Mouse (Mus musculus) hematopoietic stem cell, adult 5-6 weeks (primary cell): ENCODE results near the gene 3830406C13Rik. TPM values are rescaled to one million over a fixed set of nuclear protein-coding genes. Genes with fewer than 3 reads are reported as not detected.
"Not testable (repeated sequence)": the region's sequence is repeated elsewhere in the genome, so short reads cannot be mapped to it uniquely, and the experiment has no call there.

Source experiments
- ATAC-seq, 2 experiments: fragments of 125-278 bp in 1 of 2; replicated peaks in 1 of 2; 2 replicates each; pipeline ENCODE4 v1.8.0; 2016 to 2017; ENCODE audit warnings: inconsistent platforms in 2 of 2, mild to moderate bottlenecking in 2 of 2, moderate number of reproducible peaks in 2 of 2, low read depth in 1 of 2, moderate TSS enrichment in 1 of 2; ENCODE audit not compliant: low FRiP score in 2 of 2, poor library complexity in 2 of 2, severe bottlenecking in 2 of 2, insufficient read depth in 1 of 2, low TSS enrichment in 1 of 2
- total RNA-seq: library from RNA; stranded (forward); fragments of 172-1452, 232-1000 nt; gene quantifications from 2 replicates; pipeline ENCODE4 v1.2.3, GENCODE M21; 2017

Gene 3830406C13Rik
- 30.0 and 35.6 TPM in 2 replicates for total RNA-seq

GRCm38 (mm10) chr14:12284141-12284912, at the start of gene 3830406C13Rik:
Gene 3830406C13Rik, plus strand, starts transcription at chr14:12284173.
- ATAC-seq, result peak; percentile 97 to 98

GRCm38 (mm10) chr14:12243726-12244125, 40.2 kb upstream of the 3830406C13Rik start:
- peak; percentile 21 to 37; a peak in 1 of 4 replicates for ATAC-seq

- no peak for ATAC-seq
These were observed 7.9 kb upstream of the 3830406C13Rik start for GRCm38 (mm10) chr14:12276031-12276430.

- ATAC-seq, result no peak
These were observed 332 bp upstream of the 3830406C13Rik start, which contains the start of gene Gm49355 for GRCm38 (mm10) chr14:12283641-12284040. Gene Gm49355, plus strand, starts transcription at chr14:12283976.

GRCm38 (mm10) chr14:12289747-12290146, 5.8 kb downstream of the 3830406C13Rik start:
- ATAC-seq, result not testable (repeated sequence)

- ATAC-seq, result no peak
These were observed 12.4 kb downstream of the 3830406C13Rik start for GRCm38 (mm10) chr14:12296391-12296790.

GRCm38 (mm10) chr14:12299171-12299570, 15.2 kb downstream of the 3830406C13Rik start:
- ATAC-seq, result no peak

GRCm38 (mm10) chr14:12299654-12300053, 15.7 kb downstream of the 3830406C13Rik start:
- no peak for ATAC-seq

GRCm38 (mm10) chr14:12300275-12300674, 16.3 kb downstream of the 3830406C13Rik start:
- ATAC-seq, result no peak

GRCm38 (mm10) chr14:12300677-12301076, 16.7 kb downstream of the 3830406C13Rik start:
- ATAC-seq, result no peak

GRCm38 (mm10) chr14:12303106-12303505, 19.1 kb downstream of the 3830406C13Rik start:
- no peak for ATAC-seq

GRCm38 (mm10) chr14:12333622-12334021, 49.6 kb downstream of the 3830406C13Rik start:
- no peak for ATAC-seq

- no peak for ATAC-seq
These were observed 51.0 kb downstream of the 3830406C13Rik start for GRCm38 (mm10) chr14:12334925-12335324.

GRCm38 (mm10) chr14:12337421-12337997, 53.5 kb downstream of the 3830406C13Rik start:
- no peak for ATAC-seq

- no peak for ATAC-seq
These were observed 54.2 kb downstream of the 3830406C13Rik start for GRCm38 (mm10) chr14:12337998-12338809.

GRCm38 (mm10) chr14:12338811-12339565, 55.0 kb downstream of the 3830406C13Rik start:
- ATAC-seq, result no peak
